Mouse (Mus musculus) small intestine, adult 2 months (tissue): ENCODE results near the gene Galp. TPM values are rescaled to one million over a fixed set of nuclear protein-coding genes. Genes with fewer than 3 reads are reported as not detected.

Experiments used
- H3K27ac ChIP-seq: fragments of 200-500 bp; 2 replicates; pipeline ENCODE4 v1.5.1; 2012; ENCODE audit warnings: low read depth, low read length, control low read depth, inconsistent platforms; ENCODE audit not compliant: insufficient read depth
- H3K27me3 ChIP-seq: fragments of 200-500 bp; 2 replicates; pipeline ENCODE4 v1.6.1; 2012; ENCODE audit warnings: mild to moderate bottlenecking, moderate library complexity, low read length, inconsistent platforms; ENCODE audit not compliant: control insufficient read depth, insufficient read depth
- H3K36me3 ChIP-seq: fragments of 200-500 bp; 2 replicates; pipeline ENCODE4 v1.6.1; 2012; ENCODE audit warnings: mild to moderate bottlenecking, low read length, control low read depth, inconsistent platforms; ENCODE audit not compliant: control insufficient read depth, insufficient read depth
- H3K4me1 ChIP-seq: fragments of 200-500 bp; 2 replicates; pipeline ENCODE4 v1.6.1; 2012; ENCODE audit warnings: low read length, inconsistent platforms, mixed read lengths; ENCODE audit not compliant: control insufficient read depth, insufficient read depth, insufficient read length
- H3K4me3 ChIP-seq: fragments of 200-500 bp; 2 replicates; pipeline ENCODE4 v1.5.1; 2012; ENCODE audit warnings: low read depth, mild to moderate bottlenecking, control low read depth, inconsistent platforms, low read length, moderate library complexity
- CTCF ChIP-seq: fragments of 200-500 bp; IDR thresholded peaks from 2 replicates; pipeline ENCODE4 v1.5.1; 2012; ENCODE audit warnings: low read depth, mild to moderate bottlenecking, control low read depth, inconsistent platforms, low read length, moderate library complexity, mixed read lengths; ENCODE audit not compliant: insufficient replicate concordance, insufficient read length; ENCODE audit errors: extremely low read depth
- POLR2A ChIP-seq: fragments of 200-500 bp; IDR thresholded peaks from 2 replicates; pipeline ENCODE4 v1.6.1; 2012; ENCODE audit warnings: low read depth, mild to moderate bottlenecking, control low read depth, inconsistent platforms, low read length, moderate library complexity
- WGBS: fragments of 180-500 bp; shearing (Covaris S2); methylation state at CpG from one replicate; pipeline ENCODE4 v1.1.7; 2018; 5-methylcytosine and 5-hydroxymethylcytosine counted together
- polyA plus RNA-seq: library from polyadenylated mRNA; depleted of rRNA; stranded (reverse); fragments of >200 nt; gene quantifications from 2 replicates; pipeline ENCODE4 v1.2.3, GENCODE M21; 2012; rRNA removed

Galp gene
- not detected in 2 replicates for polyA plus RNA-seq

GRCm38 (mm10) chr7:6196790-6197189, at the start of gene Galp:
TSS of gene Galp (plus strand) at chr7:6197090.
- H3K36me3 ChIP-seq, result no peaks in the 10 kb centered on the region
- WGBS, result 51% methylated on average over 3 of the region's 3 CpGs
- TF ChIP-seq POLR2A, result no peak
- no peak for TF ChIP-seq CTCF
- no peaks in the 10 kb centered on the region for H3K27me3 ChIP-seq
- H3K4me3 ChIP-seq, result no peak within 1 kb of the TSS
- H3K4me1 ChIP-seq, result no peaks in the 10 kb centered on the region
- no peak within 1 kb of the TSS for H3K27ac ChIP-seq

- H3K27me3 ChIP-seq, result no peaks in the 10 kb centered on the region
Measured at GRCm38 (mm10) chr7:6147688-6148087, 49.2 kb upstream of the Galp start.

GRCm38 (mm10) chr7:6151266-6151665, 45.6 kb upstream of the Galp start:
- no peak for TF ChIP-seq POLR2A
- TF ChIP-seq CTCF, result no peak
- H3K27ac ChIP-seq, result no peak overlapping the region
- H3K36me3 ChIP-seq, result no peaks in the 10 kb centered on the region
- H3K4me3 ChIP-seq, result no peak overlapping the region
- H3K4me1 ChIP-seq, result peaks cover 43% of the 10 kb centered on the region
- 26% methylated on average over 1 of the region's 1 CpGs for WGBS
- no peaks in the 10 kb centered on the region for H3K27me3 ChIP-seq

More at GRCm38 (mm10) chr7:6147688-6148087, 49.2 kb upstream of the Galp start:
- WGBS, result 20% methylated on average over 5 of the region's 5 CpGs
- no peak for TF ChIP-seq POLR2A
- no peak for TF ChIP-seq CTCF
- no peak overlapping the region for H3K4me3 ChIP-seq
- H3K36me3 ChIP-seq, result no peaks in the 10 kb centered on the region
- H3K27ac ChIP-seq, result peak overlapping the region; percentile 25; the same call in 1 of the 2 replicates
- H3K4me1 ChIP-seq, result peaks cover 26% of the 10 kb centered on the region

GRCm38 (mm10) chr7:6152036-6152435, 44.9 kb upstream of the Galp start:
- WGBS, result 21% methylated on average over 3 of the region's 3 CpGs
- H3K27ac ChIP-seq, result peak overlapping the region; percentile 40
- peaks cover 41% of the 10 kb centered on the region for H3K4me1 ChIP-seq

GRCm38 (mm10) chr7:6153131-6153530, 43.8 kb upstream of the Galp start:
- Histone ChIP-seq H3K27me3 (no peaks in the 10 kb centered on the region), H3K4me3 (no peak overlapping the region), H3K27ac (peak overlapping the region; percentile 1; the same call in 1 of the 2 replicates), H3K36me3 (no peaks in the 10 kb centered on the region), H3K4me1 (peaks cover 43% of the 10 kb centered on the region)
- TF ChIP-seq CTCF, result no peak
- TF ChIP-seq POLR2A, result no peak
- WGBS, result 55% methylated on average over 3 of the region's 3 CpGs

More at GRCm38 (mm10) chr7:6152036-6152435, 44.9 kb upstream of the Galp start:
- TF ChIP-seq POLR2A, result no peak
- no peak for TF ChIP-seq CTCF
- Histone ChIP-seq H3K27me3 (no peaks in the 10 kb centered on the region), H3K36me3 (no peaks in the 10 kb centered on the region), H3K4me3 (no peak overlapping the region)

GRCm38 (mm10) chr7:6154164-6154563, 42.7 kb upstream of the Galp start:
- 13% methylated on average over 5 of the region's 5 CpGs for WGBS
- peaks cover 2% of the 10 kb centered on the region; the same call in 1 of the 2 replicates for H3K36me3 ChIP-seq
- peak overlapping the region; percentile 94 for H3K27ac ChIP-seq

GRCm38 (mm10) chr7:6155031-6155872, 41.6 kb upstream of the Galp start:
- Histone ChIP-seq H3K27me3 (no peaks in the 10 kb centered on the region), H3K27ac (peak overlapping the region; percentile 98), H3K36me3 (peaks cover 2% of the 10 kb centered on the region; the same call in 1 of the 2 replicates), H3K4me3 (peak overlapping the region; percentile 93), H3K4me1 (peaks cover 36% of the 10 kb centered on the region; the same call in 1 of the 2 replicates)
- TF ChIP-seq POLR2A, result no peak
- no peak for TF ChIP-seq CTCF
- 1% methylated on average over 60 of the region's 85 CpGs for WGBS

More at GRCm38 (mm10) chr7:6154164-6154563, 42.7 kb upstream of the Galp start:
- Histone ChIP-seq H3K4me1 (peaks cover 37% of the 10 kb centered on the region; the same call in 1 of the 2 replicates), H3K27me3 (no peaks in the 10 kb centered on the region), H3K4me3 (no peak overlapping the region)
- TF ChIP-seq CTCF (no peak), POLR2A (no peak)
